Mouse (Mus musculus): Measurements from ENCODE around the gene Gm20721. TPM values are rescaled to one million over a fixed set of nuclear protein-coding genes. Genes with fewer than 3 reads are reported as not detected.

Gm20721 gene
- polyA plus RNA-seq, 1 experiment from 2014 or later: 5.9 TPM

DNA sequence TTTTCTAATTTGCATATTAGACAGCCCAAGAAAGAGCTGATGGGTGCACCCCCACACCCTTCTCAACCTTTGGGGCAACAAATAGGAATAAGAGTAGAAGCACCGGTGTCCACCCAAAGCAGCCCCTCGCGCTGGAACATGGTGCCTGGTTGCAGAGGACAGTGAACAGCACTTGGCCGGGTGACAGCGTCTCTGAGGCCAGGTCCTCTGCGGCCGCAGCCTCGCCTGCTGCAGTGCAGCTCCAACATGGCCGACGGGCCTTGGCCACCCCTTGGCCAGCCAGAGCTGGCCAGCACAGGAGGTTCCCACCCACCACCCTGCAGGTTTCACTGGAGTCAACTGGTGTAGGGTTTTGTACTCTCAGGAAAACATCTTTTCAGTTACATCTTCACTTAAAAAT lies 12.1 kb downstream of the Gm20721 start:
- DNase-seq (ENCODE audit: low spot score) (no peak), ATAC-seq (no peak)
- 84% methylated on average over 10 of the region's 10 CpGs for WGBS
- Histone ChIP-seq H3K27me3 (replicated peaks; ENCODE audit: control insufficient read depth, insufficient read depth, low read length) (no peaks in the 10 kb centered on the region), H3K36me3 (ENCODE audit: control insufficient read depth, insufficient read depth, low read length) (peaks cover 9% of the 10 kb centered on the region; the same call in 1 of the 2 replicates), H3K4me3 (ENCODE audit: low read depth, low read length) (no peak overlapping the region), H3K9me3 (replicated peaks; ENCODE audit: control insufficient read depth, low read length) (no peaks in the 10 kb centered on the region), H3K4me2 (ENCODE audit: low read length) (no peak overlapping the region), H3K27ac (ENCODE audit: low read depth, low read length) (no peak overlapping the region), H3K9ac (ENCODE audit: low read length) (no peak overlapping the region), H3K4me1 (ENCODE audit: control insufficient read depth, insufficient read depth, low read length) (peaks cover 31% of the 10 kb centered on the region)

DNA sequence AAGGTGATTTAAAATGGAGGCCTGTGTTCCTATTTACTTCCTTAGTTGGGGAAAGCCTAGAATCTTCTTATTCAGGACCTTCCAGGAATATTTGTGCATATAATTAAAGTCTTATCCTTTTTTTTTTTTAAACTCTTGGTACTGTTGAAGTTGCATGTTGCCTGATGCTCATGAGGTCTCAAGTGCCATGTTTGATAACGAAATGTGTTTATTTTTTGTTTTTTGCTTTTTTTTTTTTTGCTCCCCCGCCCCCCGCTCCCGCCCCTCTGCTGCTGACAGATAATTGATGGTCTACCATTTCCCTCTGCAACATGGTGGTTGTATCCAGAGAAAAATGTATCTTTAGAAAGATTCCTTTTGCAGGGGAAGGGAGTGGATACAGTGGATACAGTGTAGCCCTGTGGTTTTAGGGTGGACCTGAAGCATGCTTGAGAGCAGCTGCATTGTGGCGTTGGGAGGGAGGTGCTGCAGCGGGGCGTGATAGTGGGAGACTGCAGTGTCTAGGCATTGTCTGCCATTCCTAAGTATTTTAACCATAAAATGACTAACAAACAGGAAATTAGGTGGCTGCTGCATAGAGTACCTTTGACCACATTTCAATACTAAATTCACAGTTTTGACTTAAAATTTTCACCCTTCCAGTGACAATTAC lies 13.1 kb downstream of the Gm20721 start:
- ATAC-seq (no peak), DNase-seq (ENCODE audit: low spot score) (no peak)
- H3K4me3 ChIP-seq (ENCODE audit: low read depth, low read length): no peak overlapping the region
- peaks cover 5% of the 10 kb centered on the region; the same call in 1 of the 2 replicates for H3K36me3 ChIP-seq (ENCODE audit: control insufficient read depth, insufficient read depth, low read length)
- H3K9me3 ChIP-seq (replicated peaks; ENCODE audit: control insufficient read depth, low read length): no peaks in the 10 kb centered on the region
- peak overlapping the region; percentile 29; the same call in 1 of the 2 replicates for H3K9ac ChIP-seq (ENCODE audit: low read length)
- peak overlapping the region; percentile 31; the same call in 1 of the 2 replicates for H3K4me2 ChIP-seq (ENCODE audit: low read length)
- H3K27ac ChIP-seq (ENCODE audit: low read depth, low read length): no peak overlapping the region
- WGBS: 57% methylated on average over 7 of the region's 7 CpGs
- H3K4me1 ChIP-seq (ENCODE audit: control insufficient read depth, insufficient read depth, low read length): peaks cover 33% of the 10 kb centered on the region
- no peaks in the 10 kb centered on the region for H3K27me3 ChIP-seq (replicated peaks; ENCODE audit: control insufficient read depth, insufficient read depth, low read length)

- H3K4me1 ChIP-seq (ENCODE audit: control insufficient read depth, insufficient read depth, low read length): peaks cover 36% of the 10 kb centered on the region
- ATAC-seq: no peak
- no peaks in the 10 kb centered on the region for H3K27me3 ChIP-seq (replicated peaks; ENCODE audit: control insufficient read depth, insufficient read depth, low read length)
- H3K27ac ChIP-seq (ENCODE audit: low read depth, low read length): 0 out of 2 replicates have a peak overlapping the region, but pooled peaks have one; percentile 97
- H3K9me3 ChIP-seq (replicated peaks; ENCODE audit: control insufficient read depth, low read length): no peaks in the 10 kb centered on the region
- H3K4me3 ChIP-seq (ENCODE audit: low read depth, low read length): peak overlapping the region; percentile 98
- 15% methylated on average over 12 of the region's 12 CpGs for WGBS
- peak overlapping the region; percentile 74 for H3K4me2 ChIP-seq (ENCODE audit: low read length)
- DNase-seq (ENCODE audit: low spot score): peak; percentile 39
- peak overlapping the region; percentile 100 for H3K9ac ChIP-seq (ENCODE audit: low read length)
- H3K36me3 ChIP-seq (ENCODE audit: control insufficient read depth, insufficient read depth, low read length): peaks cover 1% of the 10 kb centered on the region; the same call in 1 of the 2 replicates
Measured at GRCm38 (mm10) chr2:174331282-174332030, 15.1 kb downstream of the Gm20721 start.

DNA sequence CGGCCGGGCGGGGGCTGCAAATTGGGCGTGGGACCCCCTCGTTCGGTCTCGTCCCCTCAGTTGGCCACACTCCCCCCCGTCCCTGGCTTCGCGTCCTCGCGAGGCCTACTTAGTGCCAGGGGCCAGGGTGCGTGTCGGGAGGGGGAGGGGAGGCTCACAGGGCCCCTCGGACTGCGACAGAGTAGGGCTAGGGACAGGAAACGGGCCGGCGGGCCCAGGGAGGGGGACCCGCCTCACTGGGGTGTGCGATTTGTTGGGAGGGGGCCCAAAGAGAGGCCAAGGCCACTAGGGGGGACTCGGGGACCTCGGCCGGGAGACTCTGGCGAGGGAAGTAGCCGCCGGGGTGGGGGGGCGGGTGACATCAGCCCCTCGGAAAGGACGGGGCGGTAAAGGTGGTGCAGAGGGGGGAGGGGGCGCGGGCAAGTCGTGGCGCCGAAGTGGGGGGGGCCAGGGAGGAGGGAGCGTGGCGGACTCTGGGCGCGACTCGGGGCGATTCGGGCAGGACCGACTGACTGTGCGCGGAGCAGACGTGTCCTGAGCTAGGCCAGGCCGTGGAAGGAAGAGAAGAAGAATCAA lies 15.8 kb downstream of the Gm20721 start:
- H3K4me1 ChIP-seq (ENCODE audit: control insufficient read depth, insufficient read depth, low read length): peaks cover 37% of the 10 kb centered on the region
- H3K9me3 ChIP-seq (replicated peaks; ENCODE audit: control insufficient read depth, low read length): no peaks in the 10 kb centered on the region
- peak overlapping the region; percentile 97 for H3K27ac ChIP-seq (ENCODE audit: low read depth, low read length)
- H3K9ac ChIP-seq (ENCODE audit: low read length): peak overlapping the region; percentile 100
- H3K27me3 ChIP-seq (replicated peaks; ENCODE audit: control insufficient read depth, insufficient read depth, low read length): no peaks in the 10 kb centered on the region
- H3K4me3 ChIP-seq (ENCODE audit: low read depth, low read length): peak overlapping the region; percentile 98
- 1% methylated on average over 46 of the region's 48 CpGs for WGBS
- ATAC-seq (peak; percentile 40), DNase-seq (ENCODE audit: low spot score) (peak; percentile 68)
- H3K36me3 ChIP-seq (ENCODE audit: control insufficient read depth, insufficient read depth, low read length): no peaks in the 10 kb centered on the region; the same call in 1 of the 2 replicates
- H3K4me2 ChIP-seq (ENCODE audit: low read length): peak overlapping the region; percentile 74

DNA sequence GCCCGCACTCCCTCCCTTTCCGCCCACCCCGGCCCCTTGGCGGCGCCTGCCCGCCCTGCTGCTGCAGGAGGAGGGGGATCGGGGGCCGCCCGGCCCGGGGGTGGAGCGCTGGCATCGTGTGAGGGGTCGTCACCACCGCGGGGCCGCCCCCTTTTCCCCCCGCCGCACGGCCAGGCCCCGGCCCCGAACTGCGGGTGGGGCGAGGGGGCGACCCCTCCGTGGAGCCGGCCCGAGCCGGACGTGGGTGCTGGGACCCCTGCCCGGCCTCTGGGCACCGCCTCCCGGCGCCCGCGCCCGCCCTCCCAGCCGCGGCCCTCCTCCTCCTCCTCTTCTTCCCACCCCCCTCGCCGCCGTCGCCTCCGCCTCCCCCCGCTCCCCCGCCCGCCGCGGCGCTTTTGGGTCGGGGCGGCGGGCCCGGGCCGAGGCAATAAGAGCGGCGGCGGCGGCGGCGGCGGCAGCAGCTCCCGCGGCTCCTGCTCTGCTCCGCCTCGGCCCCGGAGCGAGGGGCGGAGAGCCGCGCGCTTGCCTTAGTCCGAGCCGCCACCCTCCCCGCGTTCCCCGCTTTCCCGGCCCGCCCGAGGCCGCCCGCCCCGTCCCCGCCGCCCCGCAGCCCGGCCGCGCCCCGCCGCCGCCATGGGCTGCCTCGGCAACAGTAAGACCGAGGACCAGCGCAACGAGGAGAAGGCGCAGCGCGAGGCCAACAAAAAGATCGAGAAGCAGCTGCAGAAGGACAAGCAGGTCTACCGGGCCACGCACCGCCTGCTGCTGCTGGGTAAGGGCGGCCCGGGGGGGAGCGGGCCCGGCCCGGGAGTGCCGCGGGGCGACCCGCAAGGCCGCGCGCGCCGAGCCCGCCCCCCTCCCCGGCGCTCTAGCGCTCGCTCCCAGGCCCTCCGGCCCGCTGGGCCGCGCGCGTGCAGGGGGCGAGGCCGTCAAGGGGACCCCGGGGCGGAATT lies 16.6 kb downstream of the Gm20721 start:
- no peaks in the 10 kb centered on the region for H3K27me3 ChIP-seq (replicated peaks; ENCODE audit: control insufficient read depth, insufficient read depth, low read length)
- no peaks in the 10 kb centered on the region for H3K9me3 ChIP-seq (replicated peaks; ENCODE audit: control insufficient read depth, low read length)
- 1% methylated on average over 60 of the region's 131 CpGs for WGBS
- H3K36me3 ChIP-seq (ENCODE audit: control insufficient read depth, insufficient read depth, low read length): no peaks in the 10 kb centered on the region; the same call in 1 of the 2 replicates
- peak overlapping the region; percentile 97 for H3K27ac ChIP-seq (ENCODE audit: low read depth, low read length)
- peak overlapping the region; percentile 100 for H3K9ac ChIP-seq (ENCODE audit: low read length)
- peak overlapping the region; percentile 74 for H3K4me2 ChIP-seq (ENCODE audit: low read length)
- H3K4me3 ChIP-seq (ENCODE audit: low read depth, low read length): peak overlapping the region; percentile 98
- peak; percentile 80 for ATAC-seq
- DNase-seq (ENCODE audit: low spot score): peak; percentile 91
- H3K4me1 ChIP-seq (ENCODE audit: control insufficient read depth, insufficient read depth, low read length): peaks cover 37% of the 10 kb centered on the region

GRCm38 (mm10) chr2:174328926-174329662 lies 17.4 kb downstream of the Gm20721 start:
- DNase-seq (ENCODE audit: low spot score) (peak; percentile 35), ATAC-seq (peak; percentile 3)
- Histone ChIP-seq H3K4me3 (ENCODE audit: low read depth, low read length) (peak overlapping the region; percentile 98), H3K9ac (ENCODE audit: low read length) (peak overlapping the region; percentile 100), H3K4me2 (ENCODE audit: low read length) (peak overlapping the region; percentile 74), H3K4me1 (ENCODE audit: control insufficient read depth, insufficient read depth, low read length) (peaks cover 32% of the 10 kb centered on the region), H3K9me3 (replicated peaks; ENCODE audit: control insufficient read depth, low read length) (no peaks in the 10 kb centered on the region), H3K27ac (ENCODE audit: low read depth, low read length) (peak overlapping the region; percentile 97), H3K36me3 (ENCODE audit: control insufficient read depth, insufficient read depth, low read length) (no peaks in the 10 kb centered on the region), H3K27me3 (replicated peaks; ENCODE audit: control insufficient read depth, insufficient read depth, low read length) (no peaks in the 10 kb centered on the region)
- 35% methylated on average over 31 of the region's 58 CpGs for WGBS

DNA sequence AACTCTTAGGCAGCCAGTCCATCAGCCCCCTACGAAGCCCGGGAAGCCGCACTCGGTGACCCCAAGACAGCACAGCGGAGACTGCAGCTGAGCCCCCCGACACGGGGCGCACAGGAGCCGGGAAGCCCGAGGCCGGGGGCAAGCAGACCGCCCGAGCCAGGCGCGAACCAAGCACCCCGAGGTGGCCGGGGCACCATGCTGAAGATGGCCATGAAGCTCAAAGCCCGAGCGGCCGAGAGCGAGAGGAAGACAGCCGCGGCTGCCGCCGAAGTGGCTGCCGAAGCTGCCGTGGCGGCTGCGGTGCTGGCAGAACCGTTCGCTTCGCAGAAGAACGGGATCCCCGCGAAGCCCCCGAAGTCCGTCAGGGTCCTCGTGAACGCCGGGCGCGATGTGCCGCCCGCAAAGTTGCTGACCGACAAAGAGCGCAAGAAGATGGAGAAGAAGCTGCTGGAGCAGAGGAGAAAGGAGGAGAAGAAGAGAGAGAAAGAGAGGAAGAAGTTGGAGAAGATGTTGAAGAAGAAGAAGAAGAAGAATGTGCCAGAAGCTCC lies 18.1 kb downstream of the Gm20721 start:
- Histone ChIP-seq H3K4me3 (ENCODE audit: low read depth, low read length) (peak overlapping the region; percentile 98), H3K9ac (ENCODE audit: low read length) (peak overlapping the region; percentile 100), H3K36me3 (ENCODE audit: control insufficient read depth, insufficient read depth, low read length) (no peaks in the 10 kb centered on the region), H3K4me2 (ENCODE audit: low read length) (peak overlapping the region; percentile 74), H3K9me3 (replicated peaks; ENCODE audit: control insufficient read depth, low read length) (no peaks in the 10 kb centered on the region), H3K27me3 (replicated peaks; ENCODE audit: control insufficient read depth, insufficient read depth, low read length) (no peaks in the 10 kb centered on the region), H3K4me1 (ENCODE audit: control insufficient read depth, insufficient read depth, low read length) (peaks cover 26% of the 10 kb centered on the region), H3K27ac (ENCODE audit: low read depth, low read length) (no peak overlapping the region)
- ATAC-seq (no peak), DNase-seq (ENCODE audit: low spot score) (no peak)
- WGBS: 45% methylated on average over 46 of the region's 46 CpGs

Data from forebrain, embryonic 14.5 days (tissue).